Comparison of ENCODE assay signal across 12 mouse cellular contexts in genomic region chr6:67317827-67318338, GRCm38 (mm10). TPM values are rescaled to one million over a fixed set of nuclear protein-coding genes. Genes with fewer than 3 reads are reported as not detected.
DNase-seq lines count a peak whose midpoint lies in the region; ATAC-seq lines count a peak whose summit lies in the region.
"Had no signal": no experiment of that assay in that cellular context is flagged by ENCODE, and none has a peak within 500 bp of the region (broad histone marks: within the 10 kb centered on the region; RNA-seq: fewer than 3 reads in every experiment).

No protein-coding gene starts in this region.

- 79% methylated on average over 8 of the region's 8 CpGs for WGBS in liver, embryonic 11.5 days
- WGBS in kidney, embryonic 16.5 days: 88% methylated on average over 8 of the region's 8 CpGs

- no peak overlapping the region for H3K9ac ChIP-seq in liver, embryonic 11.5 days (ENCODE audit: low read depth, low read length)
- H3K9ac ChIP-seq in kidney, embryonic 16.5 days (replicated peaks; ENCODE audit: low read length): no peak overlapping the region
- H3K9ac ChIP-seq: limb, embryonic 12.5 days had no signal

- no peak overlapping the region for H3K4me2 ChIP-seq in liver, embryonic 11.5 days
- no peak overlapping the region for H3K4me2 ChIP-seq in kidney, embryonic 16.5 days (replicated peaks; ENCODE audit: low read depth, low read length)
- H3K4me2 ChIP-seq: limb, embryonic 12.5 days had no signal

- no peak overlapping the region for H3K27ac ChIP-seq in liver, embryonic 11.5 days (ENCODE audit: low read depth, low read length)
- no peak overlapping the region for H3K27ac ChIP-seq in kidney, embryonic 16.5 days (ENCODE audit: low read length)
- H3K27ac ChIP-seq: heart, adult 2 months; limb, embryonic 12.5 days had no signal

- H3K4me1 ChIP-seq in liver, embryonic 11.5 days (replicated peaks; ENCODE audit: control insufficient read depth, insufficient read depth, low read length): no peaks in the 10 kb centered on the region
- H3K4me1 ChIP-seq in kidney, embryonic 16.5 days (ENCODE audit: insufficient read depth, low read length): no peaks in the 10 kb centered on the region
- H3K4me1 ChIP-seq: limb, embryonic 12.5 days had no signal

- DNase-seq in liver, embryonic 11.5 days (ENCODE audit: low spot score): no peak
- DNase-seq in liver: no peak
- DNase-seq in adrenal gland, adult 8-10 months: no peak
- no peak for DNase-seq in kidney, adult 8-10 months

- ATAC-seq in liver, embryonic 11.5 days (replicated peaks; ENCODE audit: low FRiP score): peak; percentile 2; the same call in 1 of the 2 replicates
- peak; percentile 27; the same call in 1 of the 2 replicates for ATAC-seq in granulocyte monocyte progenitor cell, adult 5-6 weeks (replicated peaks; ENCODE audit: poor library complexity, severe bottlenecking)
- peak; percentile 6; the same call in 1 of the 2 replicates for ATAC-seq in megakaryocyte-erythroid progenitor cell, adult 5-6 weeks (replicated peaks; ENCODE audit: low FRiP score, low TSS enrichment, poor library complexity, severe bottlenecking)
- no peak for ATAC-seq in kidney, embryonic 16.5 days (ENCODE audit: low FRiP score, low TSS enrichment)

- no peaks in the 10 kb centered on the region for H3K9me3 ChIP-seq in liver, embryonic 11.5 days (ENCODE audit: control insufficient read depth, low read length)
- no peaks in the 10 kb centered on the region for H3K9me3 ChIP-seq in kidney, embryonic 16.5 days (ENCODE audit: low read length)
- H3K9me3 ChIP-seq: limb, embryonic 12.5 days had no signal

- H3K27me3 ChIP-seq in liver, embryonic 11.5 days (replicated peaks; ENCODE audit: control insufficient read depth, insufficient read depth, low read length): no peaks in the 10 kb centered on the region
- no peaks in the 10 kb centered on the region for H3K27me3 ChIP-seq in kidney, embryonic 16.5 days (ENCODE audit: insufficient read depth, low read length)
- H3K27me3 ChIP-seq: limb, embryonic 12.5 days had no signal

- H3K36me3 ChIP-seq in liver, embryonic 11.5 days (ENCODE audit: control insufficient read depth, insufficient read depth, low read length): no peaks in the 10 kb centered on the region
- no peaks in the 10 kb centered on the region for H3K36me3 ChIP-seq in kidney, embryonic 16.5 days (ENCODE audit: insufficient read depth, low read length)
- H3K36me3 ChIP-seq: limb, embryonic 12.5 days had no signal

- no peak overlapping the region for H3K4me3 ChIP-seq in liver, embryonic 11.5 days (ENCODE audit: low read depth, low read length)
- no peak overlapping the region for H3K4me3 ChIP-seq in kidney, embryonic 16.5 days (ENCODE audit: low read length)
- H3K4me3 ChIP-seq: erythroblast, embryonic 14.5 days; gastrocnemius, adult 2 months; heart, adult 2 months; limb, embryonic 12.5 days had no signal

RNA-seq across cellular contexts. Expression of gene Il12rb2, which starts 58.1 kb away (rescaled TPM):
- polyA plus RNA-seq in liver, embryonic 11.5 days (2014; fragmentation: Nextera tagmentation; extraction: Ambion mirVana): 0.25 and 0.53 TPM in 2 replicates
- 5.3 and 8.6 TPM in 2 replicates for total RNA-seq in granulocyte monocyte progenitor cell, adult 5-6 weeks (2014; fragmentation: Nextera tagmentation)
- total RNA-seq in granulocyte monocyte progenitor cell, adult 5-6 weeks (2017): 2.9 and 3.4 TPM in 2 replicates
- 0.33 and 1.4 TPM in 2 replicates for total RNA-seq in megakaryocyte-erythroid progenitor cell, adult 5-6 weeks (2014; fragmentation: Nextera tagmentation)
- total RNA-seq in megakaryocyte-erythroid progenitor cell, adult 5-6 weeks (2017): 2.1 and 3.3 TPM in 2 replicates
- 0.05 and 0.08 TPM in 2 replicates for polyA plus RNA-seq in kidney, embryonic 16.5 days (2015; fragmentation: Nextera tagmentation; extraction: Ambion mirVana)
- under 1 TPM; 0.22 to 0.43 (median 0.27) TPM for total RNA-seq in adrenal gland, adult 8-10 months (2022)
- total RNA-seq: gastrocnemius, adult 2 months; layer of hippocampus, postnatal 14 days had no signal
- polyA plus RNA-seq: erythroblast, embryonic 14.5 days; limb, embryonic 12.5 days had no signal
